Mouse (Mus musculus) retina, postnatal 7 days (tissue): ENCODE data around the gene Lyar.

Experiments
- DNase-seq: peaks from one replicate; pipeline ENCODE4 v3.0.0-alpha.2; 2012; ENCODE audit warnings: low read depth, low spot score

Gene Lyar

DNA sequence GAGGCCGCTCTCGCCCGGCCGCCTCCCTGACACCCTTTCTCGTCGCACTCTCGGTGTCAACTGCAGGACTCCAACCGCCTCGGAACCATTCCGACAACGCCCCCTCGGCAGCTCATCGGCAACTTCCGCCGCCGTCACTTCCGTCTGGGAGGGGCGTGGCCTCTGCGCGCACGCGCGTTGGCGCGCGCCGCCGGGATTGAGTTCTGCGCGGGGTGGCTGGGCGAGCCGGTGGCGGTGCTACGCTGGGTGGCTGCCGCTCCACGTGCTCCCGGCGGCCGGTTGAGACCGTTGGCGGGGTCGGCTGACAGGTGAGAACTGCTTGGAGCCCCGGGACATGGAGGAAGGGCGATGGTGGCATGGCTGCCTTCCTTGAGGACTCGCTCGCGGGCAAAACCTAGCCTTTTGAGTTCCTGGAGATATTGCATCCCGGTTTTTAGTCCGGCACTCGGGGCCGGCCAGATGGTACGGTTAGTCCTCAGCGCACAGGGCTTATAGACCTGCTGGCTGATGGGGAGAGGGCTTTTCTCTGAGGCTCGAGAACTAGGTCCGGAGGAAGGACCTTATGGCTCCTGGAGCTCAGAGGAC is at the start of gene Lyar, which contains the start of gene Zbtb49:
TSS of gene Lyar (plus strand) at position 143 of the 585 bp plus-strand sequence.
TSS of gene Zbtb49 (minus strand) at position 130 of the 585 bp plus-strand sequence.
- peak; percentile 93 for DNase-seq

DNA sequence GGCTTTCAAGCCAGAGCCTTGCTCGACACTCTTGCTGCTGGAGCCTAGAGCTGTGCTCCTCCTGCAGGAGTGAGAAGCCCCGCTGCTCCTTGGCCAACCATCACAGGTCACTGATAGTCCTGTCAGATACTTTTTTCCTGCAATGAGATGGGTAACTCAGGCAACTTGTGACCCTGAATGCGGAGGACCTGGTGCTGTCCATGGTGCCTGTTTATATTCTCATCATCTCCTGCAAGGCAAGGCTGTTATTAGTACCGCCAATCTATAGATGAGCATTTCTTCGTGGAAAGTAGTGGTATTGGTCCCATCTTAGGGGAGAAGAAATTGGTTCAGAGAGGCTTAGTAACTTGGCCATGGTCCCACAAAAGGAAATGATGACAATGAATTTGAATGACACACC is 46.5 kb upstream of the Lyar start:
- no peak for DNase-seq

DNA sequence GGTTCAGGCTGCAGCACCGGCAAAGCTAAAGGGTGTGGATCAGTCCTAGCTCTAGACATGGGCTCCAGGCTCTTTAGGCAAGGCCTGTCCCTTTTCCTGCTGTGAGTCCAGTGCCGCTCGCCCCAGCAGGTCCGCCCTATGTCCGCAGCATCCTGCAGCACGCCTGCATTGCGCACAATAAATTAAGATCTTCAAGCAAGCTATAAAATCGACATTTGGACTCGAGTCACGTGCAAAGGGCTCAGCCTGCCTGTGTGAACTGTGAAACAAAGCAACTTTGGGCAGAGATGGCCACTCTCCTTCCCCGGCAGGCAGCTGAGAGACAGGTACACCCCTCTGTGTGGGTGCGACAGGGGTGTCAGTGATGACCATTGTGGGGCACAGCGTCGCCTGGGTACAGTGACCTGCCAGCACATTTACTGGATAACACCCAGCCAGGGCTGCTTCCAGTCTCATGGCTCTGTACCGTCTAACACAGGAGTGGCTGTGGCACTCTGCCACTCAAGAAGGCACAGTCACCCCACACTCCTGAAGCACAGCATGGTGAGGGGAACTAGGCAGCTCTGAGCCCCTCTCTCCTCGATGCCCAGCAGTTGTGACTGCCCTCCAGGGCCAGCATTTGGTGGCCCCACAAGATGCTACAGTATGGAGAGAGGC is 45.9 kb upstream of the Lyar start:
- no peak for DNase-seq

DNA sequence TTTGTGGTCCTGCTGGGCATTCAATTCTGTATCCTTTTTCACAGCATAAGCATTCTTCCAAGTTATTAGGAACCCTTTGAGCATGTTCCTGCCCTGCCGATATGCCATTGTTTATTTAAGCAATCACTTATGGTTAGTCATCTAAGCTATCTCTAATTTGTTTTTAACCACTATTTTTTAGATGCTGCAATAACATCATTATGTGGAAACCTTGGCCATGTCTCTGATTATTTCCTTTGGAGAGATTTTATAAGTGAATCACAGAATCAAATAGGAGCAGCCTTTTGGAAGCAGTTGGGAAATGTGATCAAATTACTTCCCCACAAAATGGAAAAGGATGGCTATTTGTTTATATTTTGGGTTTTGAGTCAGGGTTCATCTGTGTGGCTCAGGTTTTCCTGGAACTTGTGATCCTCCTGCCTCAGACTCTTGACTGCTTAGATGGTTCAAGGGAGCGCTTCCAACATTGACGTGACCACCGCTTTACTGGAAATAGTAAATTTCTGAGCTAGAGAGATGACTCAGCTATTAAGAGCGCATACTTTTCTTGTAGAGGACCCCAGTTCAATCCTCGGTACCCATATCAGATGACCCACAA is 35.5 kb upstream of the Lyar start:
- no peak for DNase-seq

DNA sequence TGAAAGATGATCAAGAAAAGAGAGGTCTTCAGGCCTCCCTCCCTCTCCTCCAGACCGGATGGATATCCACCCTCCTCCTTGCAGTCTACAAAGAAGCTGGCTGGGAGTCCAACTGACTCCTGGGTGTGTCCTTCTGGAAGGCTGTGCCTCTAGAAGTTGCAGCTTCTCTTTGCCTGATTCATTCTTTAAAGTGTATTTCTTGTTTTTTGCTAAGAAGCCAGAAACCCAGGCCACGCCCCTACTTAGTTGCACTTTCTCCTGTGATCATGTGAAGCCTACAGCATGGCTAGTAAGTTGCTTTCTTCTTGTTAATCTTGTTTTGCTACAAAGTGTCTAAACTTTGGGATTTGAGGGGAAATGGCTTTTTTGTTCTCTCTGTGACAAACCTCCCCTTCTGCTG is 33.3 kb upstream of the Lyar start:
- no peak for DNase-seq

DNA sequence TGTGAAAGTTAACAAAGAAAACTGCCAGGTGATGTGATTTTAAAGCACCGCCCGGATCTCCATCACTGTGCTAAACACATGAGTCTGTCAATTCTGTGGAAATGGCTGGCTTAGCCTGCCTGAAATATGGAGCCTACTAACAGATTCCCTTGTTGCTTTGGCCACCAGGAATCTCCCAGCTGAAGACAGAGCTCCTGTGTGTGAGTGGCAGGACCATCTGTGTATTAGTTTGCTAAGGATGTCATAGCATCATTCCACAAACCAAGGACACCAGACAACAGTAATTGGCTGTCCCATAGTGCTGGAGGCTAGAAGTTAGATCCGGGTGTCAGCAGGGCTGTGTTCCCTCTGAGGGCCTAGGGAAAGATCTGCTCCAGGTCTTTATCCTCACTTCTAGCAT is 29.4 kb upstream of the Lyar start:
- DNase-seq: no peak

DNA sequence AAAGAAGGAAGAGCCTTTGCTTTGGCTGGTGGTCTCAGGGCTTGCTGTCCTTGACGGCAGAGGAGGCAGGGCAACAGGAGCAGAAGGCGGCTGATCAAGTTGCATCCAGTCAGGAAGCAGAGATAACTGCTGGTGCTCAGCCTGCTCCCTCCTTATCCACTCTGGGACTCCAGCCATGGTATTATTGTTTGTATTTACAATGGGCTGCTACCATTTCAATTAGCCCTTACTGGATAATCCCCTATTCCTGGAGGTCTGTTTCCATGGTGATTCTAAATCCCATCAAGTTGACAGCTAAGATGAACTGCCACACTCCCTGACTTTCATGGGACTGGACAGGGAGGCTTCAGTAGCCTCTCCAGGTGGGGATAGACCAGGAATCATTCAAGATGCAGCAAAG is 25.3 kb upstream of the Lyar start:
- peak; percentile 11 for DNase-seq

DNA sequence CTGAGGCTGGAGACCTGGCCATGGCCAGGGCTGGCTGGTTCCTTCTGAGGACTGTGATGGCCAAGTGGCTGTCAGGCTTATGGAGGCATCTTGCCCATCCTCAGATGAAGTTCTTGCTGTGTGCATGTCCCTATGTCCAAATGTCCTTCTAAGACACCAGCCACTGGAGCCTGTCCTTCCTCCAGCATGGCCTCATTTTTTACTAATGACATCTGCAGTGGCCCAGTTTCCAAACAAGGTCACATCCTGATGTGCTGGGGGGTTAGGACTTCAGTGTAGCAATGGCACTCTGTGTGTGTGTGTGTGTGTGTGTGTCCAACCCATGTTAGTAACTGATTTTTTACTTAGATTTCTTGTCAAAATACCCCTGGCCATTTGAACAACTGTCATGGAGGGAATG is 24.3 kb upstream of the Lyar start:
- DNase-seq: no peak

DNA sequence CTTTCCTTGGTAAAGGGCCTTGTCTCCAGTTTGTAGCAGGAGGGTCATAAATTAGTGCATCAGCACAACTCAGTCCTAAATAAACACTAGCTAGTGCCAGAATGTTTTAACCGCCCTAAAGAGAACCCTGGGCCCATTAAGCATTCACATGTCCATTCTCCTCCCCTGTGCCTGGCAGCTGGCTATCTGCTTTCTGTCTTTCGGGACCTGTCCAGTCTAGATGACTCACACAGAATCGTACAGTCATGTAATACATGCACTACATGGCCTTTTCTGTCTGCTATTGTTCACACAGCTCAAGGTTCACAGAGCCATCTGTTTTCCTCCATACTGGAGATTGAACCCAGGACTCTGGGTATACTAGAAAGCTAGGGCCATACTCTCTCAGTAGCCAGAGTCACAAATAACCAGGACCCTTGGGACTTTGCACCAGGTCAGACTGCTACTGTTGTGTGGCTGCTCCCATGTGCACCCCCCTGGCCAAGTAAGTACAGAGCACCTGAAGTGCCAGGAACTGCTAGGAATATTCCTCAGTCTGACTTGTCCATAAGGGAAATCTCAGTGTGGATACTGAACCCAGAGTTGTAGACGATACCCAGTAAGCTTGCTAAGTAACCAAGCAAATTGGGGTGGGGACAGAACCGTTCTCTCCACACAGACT is 23.3 kb upstream of the Lyar start:
- DNase-seq: no peak

DNA sequence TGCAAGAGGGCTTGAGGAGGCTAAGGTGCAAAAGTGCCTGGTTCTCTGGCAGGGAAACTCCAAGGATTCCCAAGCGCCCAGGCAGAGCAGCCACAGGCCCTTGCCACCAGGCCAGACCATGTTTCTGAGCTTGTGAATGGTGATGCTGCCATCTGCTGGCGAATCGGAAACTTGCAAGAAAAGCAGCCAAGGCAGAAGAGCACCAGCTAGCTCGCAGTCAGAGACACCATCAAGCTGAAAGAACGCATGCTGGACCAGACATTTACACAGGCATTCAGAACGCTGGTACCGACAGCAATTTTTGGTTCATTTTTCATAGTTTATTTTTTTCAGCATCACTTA is 22.8 kb upstream of the Lyar start:
- peak; percentile 79 for DNase-seq

DNA sequence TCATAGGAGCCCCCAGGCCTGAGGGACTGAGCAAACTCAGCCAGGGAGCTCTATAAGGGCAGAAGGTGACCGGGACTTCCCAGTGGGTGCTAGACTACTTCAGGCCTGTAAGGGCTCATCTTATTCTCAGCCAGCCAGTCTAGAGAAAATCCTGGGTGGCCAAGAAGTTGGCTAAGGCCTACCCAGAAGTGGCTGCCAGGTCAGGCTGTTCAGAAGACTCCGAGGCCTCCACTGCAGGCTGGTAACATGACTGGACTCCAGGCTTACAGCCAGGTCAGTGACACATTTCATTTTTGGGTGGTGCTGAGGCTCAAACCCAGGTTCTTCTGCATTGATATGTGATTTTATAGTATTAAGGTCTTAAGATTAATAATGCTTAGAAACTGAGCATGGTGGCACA is 20.6 kb upstream of the Lyar start:
- no peak for DNase-seq

DNA sequence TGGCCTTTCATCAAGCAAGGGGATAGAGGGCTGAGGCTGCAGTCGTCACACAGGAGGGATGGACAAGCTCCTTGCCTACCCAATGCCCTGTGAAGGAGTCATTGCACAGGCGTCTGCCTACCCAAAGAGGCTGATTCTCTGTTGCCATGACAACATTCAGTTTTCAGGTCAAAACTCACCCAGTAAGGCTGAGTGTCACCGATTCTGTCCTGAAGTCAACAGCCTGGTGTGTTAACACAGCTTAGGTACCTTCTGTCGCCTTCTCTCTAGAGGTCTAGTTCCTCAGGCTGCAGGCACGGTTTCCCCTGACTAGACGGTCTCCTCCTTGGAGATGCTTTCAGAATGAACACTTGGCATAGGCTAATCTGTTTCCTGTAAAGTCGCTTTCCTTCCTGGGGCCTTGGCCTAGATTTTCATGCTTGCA is 15.0 kb upstream of the Lyar start:
- DNase-seq: no peak

DNA sequence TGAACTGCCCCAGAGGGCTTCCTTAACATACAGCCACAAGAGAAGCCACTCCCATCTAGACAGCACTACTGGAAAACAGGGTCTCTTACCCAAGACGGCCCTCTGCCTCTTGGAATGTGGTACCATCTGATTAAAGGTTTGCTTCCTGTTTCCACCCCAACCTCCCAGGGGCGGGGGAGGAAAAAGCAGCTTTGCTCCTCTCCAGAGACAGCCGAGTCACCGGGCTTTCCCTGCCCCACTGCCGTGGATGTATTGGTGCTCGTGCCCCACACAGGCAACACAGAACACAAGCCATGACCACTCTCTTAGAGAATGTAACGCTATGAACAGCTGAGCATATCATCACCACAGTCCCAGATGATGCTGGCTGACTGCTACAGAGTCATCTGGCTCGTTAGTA is 11.3 kb upstream of the Lyar start:
- DNase-seq: no peak

DNA sequence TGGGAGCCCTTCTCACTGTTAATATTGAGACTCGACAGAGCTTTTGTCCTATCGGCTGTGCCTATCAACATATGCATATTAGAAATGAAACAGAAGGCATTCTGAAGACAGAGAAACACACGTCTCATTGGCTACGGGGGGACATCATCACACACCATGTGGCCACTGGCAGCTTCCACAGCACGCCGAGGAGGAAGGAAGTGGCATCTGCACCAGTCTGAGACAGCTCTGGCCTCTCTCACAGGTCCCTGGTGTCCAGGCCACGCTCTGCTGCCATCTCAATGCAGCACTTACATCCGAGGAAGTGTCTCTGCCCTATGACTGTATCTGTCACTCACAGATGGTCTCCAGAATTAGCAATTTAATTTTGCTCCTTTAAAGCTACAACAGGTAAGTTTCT is 8.6 kb upstream of the Lyar start:
- no peak for DNase-seq

DNA sequence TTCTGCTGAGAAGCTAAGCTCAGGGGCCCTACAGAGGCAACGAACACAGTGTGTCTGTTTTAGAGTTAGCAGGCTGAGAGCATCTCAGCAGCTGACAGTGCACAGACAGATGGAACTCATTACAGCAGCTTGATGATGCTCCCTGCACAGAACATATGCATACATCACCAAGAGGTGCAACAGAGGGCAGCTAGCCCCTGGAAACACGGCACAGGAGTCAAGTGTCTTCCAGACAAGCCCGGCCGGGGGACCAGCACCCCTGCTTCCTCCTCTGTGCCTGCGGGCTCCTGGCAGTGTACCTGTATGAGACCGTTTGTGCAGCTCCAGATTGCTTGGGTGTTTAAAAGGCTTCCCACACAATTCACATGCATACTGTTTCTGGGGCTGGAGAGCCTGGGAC is 7.3 kb upstream of the Lyar start:
- no peak for DNase-seq

DNA sequence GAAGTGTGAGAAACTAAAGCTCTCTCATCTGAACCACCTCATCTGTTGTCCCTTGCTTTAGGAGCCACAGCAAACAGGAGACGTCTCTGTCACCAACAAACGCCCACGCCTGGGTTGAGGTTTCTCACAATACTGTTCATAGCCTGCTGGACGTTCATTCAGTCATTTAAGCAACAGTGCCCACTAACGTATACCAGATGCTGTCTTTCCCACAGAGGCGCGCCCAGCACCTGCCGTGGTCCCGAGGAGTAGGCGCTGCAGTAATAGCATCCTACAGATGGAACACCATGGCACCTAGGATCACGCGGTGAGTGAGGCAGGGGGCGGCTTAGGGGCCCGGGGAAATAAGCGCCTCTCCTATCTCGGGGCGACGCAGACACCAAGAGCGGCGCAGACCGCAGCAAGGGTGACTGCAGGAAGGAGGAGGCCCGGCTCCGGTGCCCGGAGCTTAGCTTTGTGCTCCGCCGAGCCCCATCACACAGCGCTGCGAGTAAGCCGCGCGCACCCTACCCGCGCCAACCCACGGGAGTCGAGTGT is 431 bp upstream of the Lyar start:
- DNase-seq: no peak

DNA sequence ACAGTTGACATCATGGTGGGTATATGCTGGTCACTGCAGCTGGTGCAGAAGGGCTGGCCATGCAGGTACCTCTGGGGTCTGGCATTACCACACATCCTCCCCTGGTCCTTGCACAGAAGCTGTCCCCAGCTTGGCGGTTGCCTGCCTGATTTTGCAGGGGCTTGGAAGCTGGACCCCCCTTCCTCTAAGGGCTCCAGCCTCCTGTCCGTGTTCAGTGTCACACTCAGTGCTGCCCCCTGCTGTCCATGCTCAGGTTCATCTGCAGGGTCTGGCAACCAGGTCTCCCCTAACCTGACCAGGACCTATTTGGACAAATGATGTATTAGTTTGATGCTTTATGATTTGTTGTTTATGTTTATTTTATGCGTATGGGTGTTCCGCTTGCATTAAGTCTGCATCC is 15.2 kb downstream of the Lyar start:
- DNase-seq: peak; percentile 37

DNA sequence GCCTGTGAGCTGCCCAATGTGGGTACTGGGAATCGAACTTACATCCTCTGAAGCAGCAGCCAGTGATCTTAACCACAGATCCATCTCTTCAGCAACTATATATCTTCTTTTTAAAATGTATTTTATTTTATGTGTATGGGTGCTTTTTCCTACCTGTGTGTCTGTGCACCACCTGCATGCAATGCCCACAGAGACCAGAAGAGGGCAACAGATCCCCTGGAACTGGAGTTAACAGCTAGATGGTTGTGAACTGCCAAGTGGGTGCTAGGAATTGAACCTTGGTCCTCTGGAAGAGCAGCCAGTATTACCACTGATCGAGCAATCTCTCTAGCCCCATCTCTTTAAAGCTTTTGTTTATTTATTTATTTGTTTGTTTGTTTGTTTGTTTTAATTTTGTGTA is 16.4 kb downstream of the Lyar start:
- DNase-seq: no peak

DNA sequence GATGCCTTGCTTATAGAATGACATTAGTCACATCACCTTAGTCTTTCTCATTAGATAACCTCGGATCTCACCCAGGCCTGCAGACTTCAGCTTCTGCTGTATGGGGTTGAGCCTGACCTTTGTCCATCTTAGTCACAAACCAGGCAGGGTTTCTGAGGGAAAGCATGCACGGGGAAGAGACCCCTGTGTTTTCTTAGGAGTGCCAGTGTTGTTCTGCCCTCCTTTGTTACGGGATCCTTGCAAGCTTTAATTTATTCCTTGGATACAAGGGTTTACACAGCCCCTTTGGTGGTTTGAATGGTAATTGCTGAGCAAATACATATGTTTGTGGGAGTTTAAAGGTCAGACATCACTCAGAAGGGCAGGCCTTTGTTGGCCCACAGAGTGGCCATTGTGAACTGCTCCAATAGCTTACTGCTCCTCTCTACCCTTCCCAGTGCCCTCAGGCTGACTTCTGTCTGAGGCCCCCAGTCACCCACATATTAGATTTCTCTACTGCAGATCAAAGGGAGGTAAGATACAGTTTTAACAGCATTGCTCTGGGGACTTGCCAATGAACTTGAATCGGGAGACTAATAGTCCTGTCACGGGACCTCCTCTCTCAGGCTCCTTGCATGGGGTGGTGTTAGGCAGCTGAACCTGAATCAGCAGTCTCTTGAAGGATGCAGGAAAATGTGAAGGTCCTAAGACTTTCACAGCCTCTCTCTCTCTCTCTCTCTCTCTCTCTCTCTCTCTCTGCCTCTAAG is 20.6 kb downstream of the Lyar start:
- DNase-seq: no peak

DNA sequence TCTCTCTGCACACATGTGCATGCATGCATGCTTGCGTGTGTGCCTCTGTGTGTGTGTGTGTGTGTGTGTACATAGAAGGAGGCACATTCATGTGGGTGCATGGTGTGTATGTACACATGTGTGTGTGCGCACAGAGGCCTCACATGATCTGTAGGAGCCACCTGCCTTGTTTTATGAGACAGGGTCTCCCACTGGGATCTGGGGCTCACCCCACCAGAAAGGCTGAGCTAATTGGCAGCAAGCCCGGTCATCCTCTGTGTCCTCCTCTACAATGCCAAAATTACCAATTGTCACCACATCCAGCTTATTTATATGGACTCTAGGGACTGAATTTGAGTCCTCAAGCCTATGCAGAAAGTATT is 21.2 kb downstream of the Lyar start:
- DNase-seq: no peak

DNA sequence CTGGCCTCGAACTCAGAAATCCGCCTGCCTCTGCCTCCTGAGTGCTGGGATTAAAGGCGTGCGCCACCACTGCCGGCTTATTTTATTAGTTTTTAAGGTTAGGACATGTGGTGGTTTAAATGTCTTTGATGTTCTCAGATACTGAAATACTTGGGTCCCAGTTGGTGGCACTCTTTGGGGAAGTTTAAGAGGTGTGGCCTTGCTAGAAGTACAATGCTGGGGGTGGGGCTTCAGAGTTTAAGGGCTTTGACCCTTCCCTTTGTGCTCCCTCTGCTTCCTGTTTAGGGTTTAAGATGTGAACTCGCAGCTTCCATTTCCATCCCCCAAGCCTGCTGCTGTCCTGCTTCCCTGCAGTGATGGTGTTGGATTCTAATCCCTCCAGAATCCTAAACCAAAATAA is 21.7 kb downstream of the Lyar start:
- DNase-seq: no peak

DNA sequence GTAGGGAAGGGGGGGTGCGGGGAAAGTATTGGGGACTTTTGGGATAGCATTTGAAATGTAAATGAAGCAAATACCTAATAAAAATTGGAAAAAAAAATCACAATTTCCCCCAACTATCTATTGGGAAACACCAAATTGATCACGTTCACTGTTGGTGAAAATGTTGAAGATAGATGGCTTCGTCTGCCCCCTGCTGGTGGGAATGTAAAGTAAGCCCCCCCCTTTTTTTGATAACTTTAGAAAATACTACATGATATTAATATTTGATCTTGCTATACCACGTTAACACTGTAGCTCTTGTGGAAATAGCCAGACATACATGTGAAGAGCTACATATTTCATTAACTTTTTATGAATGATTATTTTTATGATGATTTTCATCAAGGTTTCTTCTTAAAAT is 34.9 kb downstream of the Lyar start:
- DNase-seq: no peak
